Mouse (Mus musculus) limb, embryonic 10.5 days (tissue): ENCODE results near the gene Lpar5. TPM values are rescaled to one million over a fixed set of nuclear protein-coding genes. Genes with fewer than 3 reads are reported as not detected.

Experiments used
- DNase-seq: peaks from one replicate; pipeline ENCODE4 v3.0.0-alpha.2; 2017; ENCODE audit warnings: low spot score
- H3K27ac ChIP-seq: fragments of 300-500 bp; sonication (generic); 2 replicates; pipeline ENCODE4 v1.5.1; 2016; ENCODE audit warnings: mild to moderate bottlenecking
- H3K27me3 ChIP-seq: fragments of 300-500 bp; sonication (generic); 2 replicates; pipeline ENCODE4 v1.6.1; 2016; ENCODE audit warnings: low read depth, mild to moderate bottlenecking; ENCODE audit not compliant: poor library complexity, severe bottlenecking
- H3K36me3 ChIP-seq: fragments of 300-500 bp; sonication (generic); 2 replicates; pipeline ENCODE4 v1.6.1; 2016; ENCODE audit warnings: mild to moderate bottlenecking, moderate library complexity
- H3K4me1 ChIP-seq: fragments of 300-500 bp; sonication (generic); 2 replicates; pipeline ENCODE4 v1.6.1; 2016
- H3K4me3 ChIP-seq: fragments of 300-500 bp; sonication (generic); 2 replicates; pipeline ENCODE4 v1.5.1; 2016; ENCODE audit warnings: mild to moderate bottlenecking, moderate library complexity
- H3K9me3 ChIP-seq: fragments of 300-500 bp; sonication (generic); replicated peaks from 2 replicates; pipeline ENCODE4 v1.6.1; 2016; ENCODE audit warnings: mild to moderate bottlenecking
- WGBS: fragments of 180-500 bp; shearing (Covaris S2); methylation state at CpG from one replicate; pipeline ENCODE4 v1.1.7; 2016; 5-methylcytosine and 5-hydroxymethylcytosine counted together
- microRNA-seq: library from miRNA; unstranded; fragments of <30 nt; microRNA quantifications from one replicate; pipeline ENCODE4, GENCODE M21; 2017
- polyA plus RNA-seq: library from polyadenylated mRNA; unstranded; fragments of >200 nt; fragmentation: Nextera tagmentation; extraction: Ambion mirVana; gene quantifications from 2 replicates; pipeline ENCODE4 v1.2.1, GENCODE M21; 2016

Lpar5 gene
- polyA plus RNA-seq, 1 experiment from 2014 or later: 0.14 TPM

GRCm38 (mm10) chr6:125101444-125101843 is 33.7 kb downstream of the Lpar5 start:
- 68% methylated on average over 9 of the region's 9 CpGs for WGBS
- peak overlapping the region; percentile 100; the same call in 1 of the 2 replicates for H3K4me3 ChIP-seq
- H3K4me1 ChIP-seq: peaks cover 55% of the 10 kb centered on the region
- H3K27ac ChIP-seq: no peak overlapping the region
- DNase-seq: peak; percentile 59
- no peaks in the 10 kb centered on the region for H3K27me3 ChIP-seq
- peaks cover 94% of the 10 kb centered on the region for H3K36me3 ChIP-seq
- no peaks in the 10 kb centered on the region for H3K9me3 ChIP-seq

GRCm38 (mm10) chr6:125104223-125104622 is 36.5 kb downstream of the Lpar5 start:
- WGBS: 95% methylated on average over 4 of the region's 4 CpGs
- DNase-seq: no peak
- H3K9me3 ChIP-seq: no peaks in the 10 kb centered on the region
- H3K36me3 ChIP-seq: peaks cover 100% of the 10 kb centered on the region
- H3K4me1 ChIP-seq: peaks cover 31% of the 10 kb centered on the region
- no peak overlapping the region for H3K4me3 ChIP-seq
- no peak overlapping the region for H3K27ac ChIP-seq
- H3K27me3 ChIP-seq: no peaks in the 10 kb centered on the region

- WGBS: 96% methylated on average over 2 of the region's 2 CpGs
- Histone ChIP-seq H3K4me1 (no peaks in the 10 kb centered on the region), H3K36me3 (peaks cover 100% of the 10 kb centered on the region), H3K27ac (no peak overlapping the region), H3K27me3 (no peaks in the 10 kb centered on the region), H3K4me3 (no peak overlapping the region), H3K9me3 (no peaks in the 10 kb centered on the region)
- no peak for DNase-seq
These were observed 40.0 kb downstream of the Lpar5 start for GRCm38 (mm10) chr6:125107705-125108104.

- no peaks in the 10 kb centered on the region for H3K27me3 ChIP-seq
- H3K36me3 ChIP-seq: peaks cover 100% of the 10 kb centered on the region
- no peaks in the 10 kb centered on the region for H3K4me1 ChIP-seq
- WGBS: 83% methylated on average over 14 of the region's 14 CpGs
- no peak overlapping the region for H3K4me3 ChIP-seq
- H3K9me3 ChIP-seq: no peaks in the 10 kb centered on the region
- no peak for DNase-seq
- no peak overlapping the region for H3K27ac ChIP-seq
These were observed 41.7 kb downstream of the Lpar5 start for GRCm38 (mm10) chr6:125109371-125109770.

- H3K9me3 ChIP-seq: no peaks in the 10 kb centered on the region
- no peak overlapping the region for H3K4me3 ChIP-seq
- H3K36me3 ChIP-seq: peaks cover 100% of the 10 kb centered on the region
- WGBS: 93% methylated on average over 7 of the region's 7 CpGs
- H3K27me3 ChIP-seq: no peaks in the 10 kb centered on the region
- DNase-seq: peak; percentile 59
- no peak overlapping the region for H3K27ac ChIP-seq
- no peaks in the 10 kb centered on the region for H3K4me1 ChIP-seq
These were observed 43.2 kb downstream of the Lpar5 start for GRCm38 (mm10) chr6:125110927-125111326.

- 94% methylated on average over 11 of the region's 11 CpGs for WGBS
- no peaks in the 10 kb centered on the region for H3K27me3 ChIP-seq
- DNase-seq: no peak
- peaks cover 100% of the 10 kb centered on the region for H3K36me3 ChIP-seq
- no peak overlapping the region for H3K27ac ChIP-seq
- no peak overlapping the region for H3K4me3 ChIP-seq
- H3K4me1 ChIP-seq: no peaks in the 10 kb centered on the region
- no peaks in the 10 kb centered on the region for H3K9me3 ChIP-seq
These were observed 44.8 kb downstream of the Lpar5 start for GRCm38 (mm10) chr6:125112553-125112952.

- no peak overlapping the region for H3K4me3 ChIP-seq
- no peak for DNase-seq
- H3K9me3 ChIP-seq: no peaks in the 10 kb centered on the region
- H3K27me3 ChIP-seq: no peaks in the 10 kb centered on the region
- peaks cover 100% of the 10 kb centered on the region for H3K36me3 ChIP-seq
- 92% methylated on average over 8 of the region's 8 CpGs for WGBS
- no peak overlapping the region for H3K27ac ChIP-seq
- H3K4me1 ChIP-seq: no peaks in the 10 kb centered on the region
These were observed 51.7 kb downstream of the Lpar5 start for GRCm38 (mm10) chr6:125119387-125119786.

- no peaks in the 10 kb centered on the region for H3K9me3 ChIP-seq
- WGBS: 91% methylated on average over 12 of the region's 12 CpGs
- no peak overlapping the region for H3K4me3 ChIP-seq
- H3K36me3 ChIP-seq: peaks cover 79% of the 10 kb centered on the region
- H3K27ac ChIP-seq: no peak overlapping the region
- DNase-seq: no peak
- H3K27me3 ChIP-seq: no peaks in the 10 kb centered on the region
- H3K4me1 ChIP-seq: peaks cover 16% of the 10 kb centered on the region
These were observed 61.0 kb downstream of the Lpar5 start for GRCm38 (mm10) chr6:125128724-125129123.

GRCm38 (mm10) chr6:125129710-125130402 is 62.1 kb downstream of the Lpar5 start:
- H3K36me3 ChIP-seq: peaks cover 78% of the 10 kb centered on the region
- 92% methylated on average over 20 of the region's 20 CpGs for WGBS
- H3K4me3 ChIP-seq: no peak overlapping the region
- H3K27ac ChIP-seq: no peak overlapping the region
- peaks cover 16% of the 10 kb centered on the region for H3K4me1 ChIP-seq
- no peaks in the 10 kb centered on the region for H3K9me3 ChIP-seq
- H3K27me3 ChIP-seq: no peaks in the 10 kb centered on the region
- no peak for DNase-seq

- peaks cover 78% of the 10 kb centered on the region for H3K36me3 ChIP-seq
- H3K27me3 ChIP-seq: no peaks in the 10 kb centered on the region
- peak within 1 kb of the TSS; percentile 81 for H3K4me3 ChIP-seq
- DNase-seq: peak; percentile 99
- WGBS: under 1% methylated on average over 66 of the region's 66 CpGs
- peak within 1 kb of the TSS; percentile 89 for H3K27ac ChIP-seq
- no peaks in the 10 kb centered on the region for H3K9me3 ChIP-seq
- H3K4me1 ChIP-seq: peaks cover 16% of the 10 kb centered on the region
These were observed 63.8 kb downstream of the Lpar5 start, which contains the start of gene Nop2 for GRCm38 (mm10) chr6:125131302-125132156. Nop2 (plus strand) TSS chr6:125131909.

Small RNAs within 50 kb of the gene (microRNA-seq; reads per million reads assigned to microRNA genes)
- gene Mir7045: not detected

Other genes starting within 250 kb of the Lpar5 start
- 200 and 209 TPM in 2 replicates for gene Usp5, start 238.4 kb upstream of the Lpar5 start, polyA plus RNA-seq
- 243 and 250 TPM in 2 replicates for gene Cdca3, start 238.4 kb upstream of the Lpar5 start, polyA plus RNA-seq
- 0.34 and 0.35 TPM in 2 replicates for gene Gnb3, start 227.6 kb upstream of the Lpar5 start, polyA plus RNA-seq
- 17.3 and 26.8 TPM in 2 replicates for gene P3h3, start 210.2 kb upstream of the Lpar5 start, polyA plus RNA-seq
- gene Gpr162, start 203.9 kb upstream of the Lpar5 start, polyA plus RNA-seq: 0.59 and 1.2 TPM in 2 replicates
- gene Cd4, start 179.7 kb upstream of the Lpar5 start, polyA plus RNA-seq: not detected in 2 replicates
- gene Lag3, start 156.2 kb upstream of the Lpar5 start, polyA plus RNA-seq: 0.88 and 1.6 TPM in 2 replicates
- gene Ptms, start 147.8 kb upstream of the Lpar5 start, polyA plus RNA-seq: 144 and 208 TPM in 2 replicates
- gene Mlf2, start 136.5 kb upstream of the Lpar5 start, polyA plus RNA-seq: 428 and 433 TPM in 2 replicates
- 141 and 150 TPM in 2 replicates for gene Cops7a, start 102.4 kb upstream of the Lpar5 start, polyA plus RNA-seq
- 0.40 and 1.4 TPM in 2 replicates for gene Pianp, start 71.2 kb upstream of the Lpar5 start, polyA plus RNA-seq
- gene Zfp384, start 58.8 kb upstream of the Lpar5 start, polyA plus RNA-seq: 12.8 and 15.2 TPM in 2 replicates
- 121 and 145 TPM in 2 replicates for gene Ing4, start 28.2 kb upstream of the Lpar5 start, polyA plus RNA-seq
- gene Acrbp, start 18.2 kb upstream of the Lpar5 start, polyA plus RNA-seq: 10.1 and 13.0 TPM in 2 replicates
- 104 and 109 TPM in 2 replicates for gene Chd4, start 28.1 kb downstream of the Lpar5 start, polyA plus RNA-seq
- gene Nop2, start 64.0 kb downstream of the Lpar5 start, polyA plus RNA-seq: 94.6 and 119 TPM in 2 replicates
- gene Iffo1, start 77.3 kb downstream of the Lpar5 start, polyA plus RNA-seq: 10.9 and 15.5 TPM in 2 replicates
- gene Gapdh, start 98.5 kb downstream of the Lpar5 start, polyA plus RNA-seq: 2,585 and 3,112 TPM in 2 replicates
- 285 and 288 TPM in 2 replicates for gene Ncapd2, start 123.8 kb downstream of the Lpar5 start, polyA plus RNA-seq
- 213 and 231 TPM in 2 replicates for gene Mrpl51, start 123.9 kb downstream of the Lpar5 start, polyA plus RNA-seq
- 3.2 and 3.9 TPM in 2 replicates for gene Vamp1, start 147.6 kb downstream of the Lpar5 start, polyA plus RNA-seq
- 1.0 and 1.8 TPM in 2 replicates for gene Tapbpl, start 163.9 kb downstream of the Lpar5 start, polyA plus RNA-seq
- gene Cd27, start 169.1 kb downstream of the Lpar5 start, polyA plus RNA-seq: 0.84 and 1.6 TPM in 2 replicates
- 0.10 and 0.21 TPM in 2 replicates for gene Tuba3a, start 218.1 kb downstream of the Lpar5 start, polyA plus RNA-seq
- gene Ltbr, start 246.0 kb downstream of the Lpar5 start, polyA plus RNA-seq: 34.3 and 41.5 TPM in 2 replicates